In the genomic region with DNA sequence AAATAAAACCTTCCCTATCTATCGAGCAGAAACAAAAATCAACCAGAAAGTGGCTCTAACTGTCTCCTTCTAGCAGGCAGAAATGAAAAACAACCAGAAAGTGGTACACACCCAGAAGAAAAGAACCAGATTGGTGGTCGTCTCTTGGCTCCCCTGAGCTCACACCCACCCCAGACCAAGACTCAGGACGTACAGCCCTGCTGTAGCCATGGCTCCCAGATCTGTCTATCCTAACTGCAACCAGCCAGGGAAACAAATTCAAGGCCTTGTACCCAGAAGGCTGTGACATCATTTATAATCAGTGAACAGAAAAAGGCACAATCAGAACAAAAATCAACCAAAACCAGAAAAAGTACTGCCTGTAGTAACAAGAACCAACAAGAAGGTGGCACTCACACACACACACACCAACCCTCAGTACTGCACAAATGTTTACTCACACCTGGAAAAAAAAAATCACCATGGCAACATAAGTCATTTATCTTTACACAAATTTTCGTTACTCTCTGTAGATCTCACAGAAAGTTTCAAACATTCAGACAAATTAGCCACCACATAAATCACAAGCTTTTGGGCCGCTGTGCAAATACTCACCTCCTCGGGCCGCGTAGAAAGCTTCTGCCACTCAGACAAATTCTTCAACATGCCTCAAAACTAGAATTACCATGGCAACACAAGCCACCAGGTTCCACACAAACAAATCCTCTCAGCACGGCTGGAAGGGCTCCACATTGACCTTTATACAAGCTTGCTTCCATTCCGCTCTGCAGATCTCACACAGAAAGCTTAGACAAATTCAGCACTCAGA, we compare ENCODE assay signal across 8 mouse cellular contexts.
A peak's percentile ranks its signal among the peaks of the same experiment; 100 is the strongest.
DNase-seq lines count a peak whose midpoint lies in the region; ATAC-seq and TF ChIP-seq lines count a peak whose summit lies in the region.

No protein-coding gene starts in this region.

- TF ChIP-seq POLR2A in liver, adult 2 months (IDR thresholded peaks at IDR 0.05; ENCODE audit: extremely low read depth, insufficient read depth, low read length): no peak

- 29% methylated on average over 10 of the region's 10 CpGs for WGBS in liver, adult 2 months
- 52% methylated on average over 10 of the region's 10 CpGs for WGBS in liver, embryonic 12.5 days (ENCODE audit: insufficient replicate concordance)
- WGBS in hindbrain, embryonic 12.5 days: 36% methylated on average over 10 of the region's 10 CpGs

- H3K4me1 ChIP-seq in liver, adult 2 months (ENCODE audit: control insufficient read depth, insufficient read depth, low read length): peaks cover 18% of the 10 kb centered on the region
- no peaks in the 10 kb centered on the region for H3K4me1 ChIP-seq in liver, embryonic 12.5 days
- H3K4me1 ChIP-seq in hindbrain, embryonic 12.5 days: peaks cover 4% of the 10 kb centered on the region; the same call in 1 of the 2 replicates

- no peak overlapping the region for H3K4me2 ChIP-seq in liver, embryonic 12.5 days
- H3K4me2 ChIP-seq in hindbrain, embryonic 12.5 days (replicated peaks): peak overlapping the region; percentile 11; the same call in 1 of the 2 replicates

- no peak for ATAC-seq in liver, embryonic 12.5 days
- peak; percentile 54; the same call in 1 of the 2 replicates for ATAC-seq in hindbrain, embryonic 12.5 days (ENCODE audit: low FRiP score)
- ATAC-seq in megakaryocyte progenitor cell, adult 5-6 weeks (replicated peaks; ENCODE audit: poor library complexity): peak; percentile 55

- H3K79me2 ChIP-seq in liver, adult 2 months (ENCODE audit: control insufficient read depth, insufficient read depth, low read length): no peaks in the 10 kb centered on the region

- no peaks in the 10 kb centered on the region for H3K27me3 ChIP-seq in liver, adult 2 months (ENCODE audit: control insufficient read depth, insufficient read depth, low read length)
- no peaks in the 10 kb centered on the region for H3K27me3 ChIP-seq in liver, embryonic 12.5 days (replicated peaks)
- H3K27me3 ChIP-seq in hindbrain, embryonic 12.5 days: no peaks in the 10 kb centered on the region

- DNase-seq in liver, adult 2 months (ENCODE audit: extremely low read depth, low read depth, low spot score): peak; percentile 89
- peak; percentile 0 for DNase-seq in c-Kit-positive CD71-negative TER-119-negative erythroid progenitor cells, embryonic 14.5 days (ENCODE audit: low read depth)
- no peak for DNase-seq in ovary, postnatal 36 days (ENCODE audit: low spot score)
- no peak for DNase-seq in gastrocnemius, postnatal 14 days
- no peak for DNase-seq in B cell, adult 2 months

- no peaks in the 10 kb centered on the region for H3K36me3 ChIP-seq in liver, adult 2 months (ENCODE audit: control insufficient read depth, insufficient read depth, low read length)
- no peaks in the 10 kb centered on the region for H3K36me3 ChIP-seq in liver, embryonic 12.5 days
- no peaks in the 10 kb centered on the region for H3K36me3 ChIP-seq in hindbrain, embryonic 12.5 days

- H3K9ac ChIP-seq in liver, adult 2 months (ENCODE audit: low read depth, low read length): no peak overlapping the region
- no peak overlapping the region for H3K9ac ChIP-seq in liver, embryonic 12.5 days
- no peak overlapping the region for H3K9ac ChIP-seq in hindbrain, embryonic 12.5 days

- TF ChIP-seq CTCF in liver, adult 2 months (IDR thresholded peaks at IDR 0.05; ENCODE audit: low read depth, low read length): 0 out of 2 replicates have a peak, but pooled peaks have one; percentile 14

- peak overlapping the region; percentile 50 for H3K27ac ChIP-seq in liver, adult 2 months (replicated peaks; ENCODE audit: insufficient read depth, low read depth, low read length)
- no peak overlapping the region for H3K27ac ChIP-seq in liver, embryonic 12.5 days
- H3K27ac ChIP-seq in hindbrain, embryonic 12.5 days: no peak overlapping the region

- H3K4me3 ChIP-seq in liver, adult 2 months (ENCODE audit: insufficient read depth, low read depth, low read length): no peak overlapping the region; the same call in 1 of the 2 replicates
- no peak overlapping the region for H3K4me3 ChIP-seq in liver, embryonic 12.5 days
- H3K4me3 ChIP-seq in hindbrain, embryonic 12.5 days: no peak overlapping the region

- H3K9me3 ChIP-seq in liver, embryonic 12.5 days (replicated peaks): no peaks in the 10 kb centered on the region
- no peaks in the 10 kb centered on the region for H3K9me3 ChIP-seq in hindbrain, embryonic 12.5 days (replicated peaks)

- intact Hi-C loops in gastrocnemius, postnatal 14 days (cut with DNase I; ENCODE audit: low total_unique reads): no loop called here

Comparison
In these comparisons a context has a peak if more than half of its experiments do, and no peak if none do; other contexts are left out.
1. DNase-seq: peak in liver, adult 2 months (single experiment) and c-Kit-positive CD71-negative TER-119-negative erythroid progenitor cells, embryonic 14.5 days (single experiment); none in ovary, postnatal 36 days (single experiment), gastrocnemius, postnatal 14 days (single experiment) and B cell, adult 2 months (0 of 2).